Mouse (Mus musculus): Measurements from ENCODE around the gene Ankrd33. TPM values are rescaled to one million over a fixed set of nuclear protein-coding genes. Genes with fewer than 3 reads are reported as not detected.
A peak's percentile ranks its signal among the peaks of the same experiment; 100 is the strongest.

Gene Ankrd33
- polyA plus RNA-seq (2016; fragmentation: Nextera tagmentation; extraction: Ambion mirVana), result not detected in 2 replicates

DNA sequence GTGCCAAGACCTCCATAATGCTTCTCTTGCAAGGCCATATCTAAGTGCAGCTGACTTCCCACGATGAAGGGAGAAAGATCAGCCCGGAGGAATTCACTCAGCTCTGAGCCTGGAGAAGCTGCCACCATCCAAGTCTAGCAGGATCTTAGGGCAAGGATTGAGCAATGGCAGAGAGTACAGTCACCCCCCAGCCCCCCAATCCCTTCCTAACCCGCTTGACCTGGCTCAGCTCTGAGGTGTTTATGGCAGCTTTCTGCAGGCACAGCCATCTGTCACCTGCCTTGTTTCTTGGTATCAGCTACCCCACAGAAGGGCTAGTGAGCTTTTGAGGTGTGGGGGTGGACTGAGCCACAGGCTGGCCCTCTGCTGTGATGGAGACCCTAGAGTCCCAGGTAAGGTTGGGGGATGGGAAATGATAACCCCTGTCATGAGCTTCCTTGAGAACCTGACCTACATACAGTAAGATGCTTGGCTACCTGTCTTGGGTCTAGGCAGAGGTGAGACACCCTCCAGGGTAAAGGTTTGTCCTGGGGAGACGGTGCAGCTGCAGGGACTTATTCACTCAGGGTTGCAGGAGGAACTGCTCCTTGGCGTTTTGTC, at the start of gene Ankrd33:
Gene Ankrd33 (plus strand): TSS at position 245 of the 600 bp plus-strand sequence.
- Histone ChIP-seq H3K4me3 (no peak within 1 kb of the TSS), H3K27me3 (ENCODE audit: insufficient read depth, poor library complexity, severe bottlenecking) (peaks cover 34% of the 10 kb centered on the region), H3K27ac (no peak within 1 kb of the TSS), H3K4me1 (peaks cover 18% of the 10 kb centered on the region), H3K9me3 (no peaks in the 10 kb centered on the region), H3K36me3 (no peaks in the 10 kb centered on the region)
- DNase-seq (ENCODE audit: low spot score), result no peak
- 76% methylated on average over 5 of the region's 5 CpGs for WGBS

DNA sequence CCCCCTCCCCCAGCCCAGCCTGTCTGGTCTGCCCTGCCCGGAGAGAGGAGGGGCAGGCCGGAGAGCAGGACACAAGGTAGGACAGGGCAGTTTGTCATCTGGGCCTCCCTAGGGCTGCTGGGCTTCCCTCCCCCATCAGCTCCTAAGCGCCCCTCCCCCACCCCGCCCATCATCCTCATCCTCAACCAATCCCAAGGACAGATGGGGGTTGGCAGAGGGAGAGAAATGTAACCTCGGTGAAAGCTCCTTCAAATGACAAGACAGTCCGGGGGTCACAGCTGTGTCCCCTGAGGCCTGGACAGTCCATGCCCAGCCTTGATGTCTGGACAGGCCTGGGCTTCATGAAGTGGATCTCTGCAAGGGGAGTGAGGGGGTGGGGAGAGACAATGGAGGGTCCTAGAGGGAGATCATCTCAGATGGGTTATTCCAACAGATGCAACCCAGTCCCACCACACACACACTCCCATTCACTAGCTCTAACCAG, 49.1 kb upstream of the Ankrd33 start:
- H3K4me3 ChIP-seq, result no peak overlapping the region
- WGBS, result 13% methylated on average over 6 of the region's 6 CpGs
- H3K36me3 ChIP-seq, result no peaks in the 10 kb centered on the region
- H3K9me3 ChIP-seq, result no peaks in the 10 kb centered on the region
- peaks cover 72% of the 10 kb centered on the region for H3K4me1 ChIP-seq
- H3K27ac ChIP-seq, result peak overlapping the region; percentile 43; the same call in 1 of the 2 replicates
- DNase-seq (ENCODE audit: low spot score), result no peak
- no peaks in the 10 kb centered on the region for H3K27me3 ChIP-seq (ENCODE audit: insufficient read depth, poor library complexity, severe bottlenecking)

DNA sequence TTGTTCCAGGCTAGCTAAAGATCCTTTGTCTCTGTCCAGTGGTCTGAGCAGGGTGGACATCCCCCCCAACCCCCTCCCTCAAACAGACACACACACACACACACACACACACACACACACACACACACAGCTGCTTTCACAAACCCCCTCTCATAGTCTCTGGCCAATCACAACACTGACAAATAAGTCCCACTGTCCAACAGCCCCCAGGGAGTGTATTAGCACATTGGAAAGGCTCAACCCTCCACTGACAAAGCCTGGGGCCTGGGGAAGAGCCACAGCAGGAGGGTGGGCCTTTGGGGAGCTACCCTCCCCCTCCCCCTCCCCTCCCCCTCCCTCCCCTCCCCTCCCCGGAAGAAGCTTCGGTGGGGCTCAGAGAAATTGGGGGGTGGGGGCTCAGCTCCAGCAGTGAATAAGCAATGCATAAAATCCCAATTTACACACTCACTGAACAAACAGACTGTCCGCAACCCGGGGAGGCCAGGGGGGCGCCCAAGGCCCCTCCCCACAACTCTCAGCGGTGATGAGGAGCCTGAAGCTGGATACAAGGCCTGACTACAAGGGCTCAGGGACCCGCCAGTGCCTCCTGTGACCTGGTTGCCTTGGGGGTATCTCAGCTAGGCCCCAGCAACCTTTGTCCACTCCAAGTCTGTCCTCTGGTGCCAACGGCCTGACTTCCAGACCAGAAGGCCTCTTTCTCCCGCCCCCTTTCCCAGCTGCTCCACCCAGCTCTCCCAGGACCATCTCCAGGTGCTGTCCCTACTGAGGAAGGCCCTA, 48.4 kb upstream of the Ankrd33 start:
- no peak for DNase-seq (ENCODE audit: low spot score)
- H3K9me3 ChIP-seq, result no peaks in the 10 kb centered on the region
- H3K4me1 ChIP-seq, result peaks cover 73% of the 10 kb centered on the region
- 28% methylated on average over 6 of the region's 9 CpGs for WGBS
- no peaks in the 10 kb centered on the region for H3K27me3 ChIP-seq (ENCODE audit: insufficient read depth, poor library complexity, severe bottlenecking)
- H3K27ac ChIP-seq, result peak overlapping the region; percentile 43
- H3K4me3 ChIP-seq, result no peak overlapping the region
- H3K36me3 ChIP-seq, result no peaks in the 10 kb centered on the region

- WGBS, result 63% methylated on average over 3 of the region's 3 CpGs
- Histone ChIP-seq H3K9me3 (no peaks in the 10 kb centered on the region), H3K36me3 (no peaks in the 10 kb centered on the region), H3K4me1 (peaks cover 81% of the 10 kb centered on the region), H3K27ac (0 out of 2 replicates have a peak overlapping the region, but pooled peaks have one; percentile 38), H3K4me3 (no peak overlapping the region), H3K27me3 (ENCODE audit: insufficient read depth, poor library complexity, severe bottlenecking) (no peaks in the 10 kb centered on the region)
- DNase-seq (ENCODE audit: low spot score), result no peak
Measured at GRCm38 (mm10) chr15:101068029-101068428, 47.5 kb upstream of the Ankrd33 start.

- H3K9me3 ChIP-seq, result no peaks in the 10 kb centered on the region
- 0 out of 2 replicates have a peak overlapping the region, but pooled peaks have one; percentile 38 for H3K27ac ChIP-seq
- no peak overlapping the region for H3K4me3 ChIP-seq
- WGBS, result 66% methylated on average over 4 of the region's 4 CpGs
- peaks cover 85% of the 10 kb centered on the region for H3K4me1 ChIP-seq
- no peaks in the 10 kb centered on the region for H3K36me3 ChIP-seq
- DNase-seq (ENCODE audit: low spot score), result no peak
- H3K27me3 ChIP-seq (ENCODE audit: insufficient read depth, poor library complexity, severe bottlenecking), result no peaks in the 10 kb centered on the region
Measured at GRCm38 (mm10) chr15:101068671-101069070, 46.9 kb upstream of the Ankrd33 start.

DNA sequence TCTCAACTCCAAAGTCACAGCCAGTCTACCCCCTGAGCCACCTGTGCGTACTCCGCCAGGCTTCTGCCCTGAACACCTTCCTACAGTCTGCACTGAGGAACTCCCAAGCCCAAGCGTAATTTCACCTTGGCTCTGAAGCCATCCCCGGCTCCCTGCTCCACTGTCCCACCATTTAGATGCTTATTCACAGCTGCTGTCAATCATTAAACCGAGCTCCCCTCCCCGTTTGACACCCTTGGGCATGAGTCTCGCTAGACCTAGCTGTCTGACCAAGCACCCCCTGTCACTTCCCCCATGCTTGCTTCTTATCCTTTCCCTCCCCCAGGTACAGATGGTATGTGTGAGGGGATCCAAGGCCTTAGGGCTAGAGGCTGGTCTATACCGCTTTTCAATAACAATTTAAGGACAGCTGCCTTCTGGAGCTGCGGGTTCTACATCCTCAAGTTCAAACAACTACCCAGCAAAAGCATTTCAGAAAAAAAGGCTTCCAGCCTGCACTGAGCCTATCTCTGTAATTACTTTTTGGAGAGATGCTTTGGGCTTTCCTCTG, 45.8 kb upstream of the Ankrd33 start:
- Histone ChIP-seq H3K4me3 (no peak overlapping the region), H3K36me3 (no peaks in the 10 kb centered on the region), H3K4me1 (peaks cover 86% of the 10 kb centered on the region), H3K27me3 (ENCODE audit: insufficient read depth, poor library complexity, severe bottlenecking) (no peaks in the 10 kb centered on the region), H3K9me3 (no peaks in the 10 kb centered on the region), H3K27ac (no peak overlapping the region)
- 57% methylated on average over 9 of the region's 9 CpGs for WGBS
- no peak for DNase-seq (ENCODE audit: low spot score)

DNA sequence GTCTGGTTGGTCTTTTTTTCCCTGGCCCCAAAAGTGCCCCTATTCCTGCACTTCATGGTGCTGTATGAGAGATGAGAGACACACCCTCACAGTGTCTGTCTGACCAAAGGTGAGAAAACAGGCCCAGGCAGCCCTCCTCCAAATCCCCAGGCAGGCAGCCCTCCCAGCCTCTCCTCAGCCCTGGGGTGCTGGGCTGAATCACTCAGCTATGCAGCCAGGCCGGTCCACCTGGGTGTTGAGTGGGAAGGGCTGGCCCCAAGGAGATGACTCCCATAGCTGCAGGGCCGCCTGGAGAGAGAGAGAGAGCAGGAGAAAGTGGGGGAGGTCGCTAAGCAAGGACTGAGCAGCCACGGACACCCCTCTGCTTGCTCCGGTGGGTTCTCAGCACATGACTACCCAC, 44.8 kb upstream of the Ankrd33 start:
- H3K9me3 ChIP-seq, result no peaks in the 10 kb centered on the region
- WGBS, result 10% methylated on average over 5 of the region's 5 CpGs
- H3K4me3 ChIP-seq, result no peak overlapping the region
- peaks cover 79% of the 10 kb centered on the region for H3K4me1 ChIP-seq
- peak overlapping the region; percentile 52 for H3K27ac ChIP-seq
- H3K27me3 ChIP-seq (ENCODE audit: insufficient read depth, poor library complexity, severe bottlenecking), result no peaks in the 10 kb centered on the region; the same call in 1 of the 2 replicates
- no peaks in the 10 kb centered on the region for H3K36me3 ChIP-seq
- DNase-seq (ENCODE audit: low spot score), result no peak

- Histone ChIP-seq H3K36me3 (no peaks in the 10 kb centered on the region), H3K27ac (no peak overlapping the region), H3K9me3 (no peaks in the 10 kb centered on the region), H3K4me3 (no peak overlapping the region), H3K27me3 (ENCODE audit: insufficient read depth, poor library complexity, severe bottlenecking) (peaks cover 7% of the 10 kb centered on the region), H3K4me1 (peaks cover 80% of the 10 kb centered on the region)
- no peak for DNase-seq (ENCODE audit: low spot score)
- WGBS, result 46% methylated on average over 2 of the region's 2 CpGs
Measured at GRCm38 (mm10) chr15:101072736-101073135, 42.8 kb upstream of the Ankrd33 start.

DNA sequence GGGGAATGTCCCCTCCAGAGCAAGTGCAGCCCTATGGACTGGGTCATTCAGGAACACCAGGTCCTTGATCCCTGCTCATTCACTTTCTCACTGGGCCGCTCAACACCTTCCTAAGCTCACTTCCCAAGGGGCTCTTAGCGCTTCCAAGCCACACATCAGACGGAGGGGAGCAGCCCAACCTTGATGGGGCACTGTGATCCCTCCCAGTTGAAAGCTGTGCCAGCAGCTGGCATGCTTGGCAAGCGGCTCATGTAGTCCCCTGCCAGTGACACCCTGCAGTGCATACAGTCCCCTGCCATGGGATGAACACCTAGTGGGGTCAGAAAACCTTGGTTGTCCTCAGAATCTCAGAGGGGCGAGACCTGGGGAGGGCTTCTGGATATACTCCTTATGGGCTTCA, 41.5 kb upstream of the Ankrd33 start:
- H3K4me1 ChIP-seq, result peaks cover 85% of the 10 kb centered on the region
- 76% methylated on average over 5 of the region's 5 CpGs for WGBS
- no peak for DNase-seq (ENCODE audit: low spot score)

DNA sequence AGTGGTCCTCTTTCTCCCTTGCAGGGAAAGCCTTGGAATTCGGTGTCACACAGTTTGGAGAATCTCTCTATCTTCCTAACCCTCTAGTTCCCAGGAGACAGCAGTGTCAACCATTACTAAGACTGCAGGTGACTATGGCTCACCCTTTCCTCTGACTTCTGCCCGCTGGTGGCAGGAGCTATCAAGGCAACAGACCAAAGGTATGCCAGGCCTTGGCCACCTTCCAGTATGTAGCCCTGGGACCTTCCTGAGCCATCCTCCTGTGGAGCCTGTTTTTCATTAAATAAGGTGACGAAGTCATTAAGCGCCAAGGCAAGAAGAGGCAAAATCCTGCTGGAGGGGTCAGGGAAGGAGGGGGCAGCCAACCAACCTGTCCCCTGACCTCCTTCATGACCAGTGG, 40.4 kb upstream of the Ankrd33 start:
- WGBS, result 75% methylated on average over 4 of the region's 4 CpGs
- Histone ChIP-seq H3K4me3 (no peak overlapping the region), H3K27me3 (ENCODE audit: insufficient read depth, poor library complexity, severe bottlenecking) (peaks cover 7% of the 10 kb centered on the region), H3K27ac (no peak overlapping the region), H3K9me3 (no peaks in the 10 kb centered on the region), H3K4me1 (peaks cover 86% of the 10 kb centered on the region), H3K36me3 (no peaks in the 10 kb centered on the region)
- DNase-seq (ENCODE audit: low spot score), result no peak

More for the DNA sequence above, 41.5 kb upstream of the Ankrd33 start:
- H3K36me3 ChIP-seq, result no peaks in the 10 kb centered on the region
- H3K9me3 ChIP-seq, result no peaks in the 10 kb centered on the region
- H3K27ac ChIP-seq, result 0 out of 2 replicates have a peak overlapping the region, but pooled peaks have one; percentile 3
- H3K27me3 ChIP-seq (ENCODE audit: insufficient read depth, poor library complexity, severe bottlenecking), result peaks cover 7% of the 10 kb centered on the region
- no peak overlapping the region for H3K4me3 ChIP-seq

GRCm38 (mm10) chr15:101075656-101076055, 39.9 kb upstream of the Ankrd33 start:
- peaks cover 86% of the 10 kb centered on the region for H3K4me1 ChIP-seq
- no peak overlapping the region for H3K27ac ChIP-seq
- no peaks in the 10 kb centered on the region for H3K36me3 ChIP-seq
- 63% methylated on average over 5 of the region's 5 CpGs for WGBS
- no peak for DNase-seq (ENCODE audit: low spot score)
- H3K27me3 ChIP-seq (ENCODE audit: insufficient read depth, poor library complexity, severe bottlenecking), result peaks cover 7% of the 10 kb centered on the region
- H3K4me3 ChIP-seq, result peak overlapping the region; percentile 30
- no peaks in the 10 kb centered on the region for H3K9me3 ChIP-seq

DNA sequence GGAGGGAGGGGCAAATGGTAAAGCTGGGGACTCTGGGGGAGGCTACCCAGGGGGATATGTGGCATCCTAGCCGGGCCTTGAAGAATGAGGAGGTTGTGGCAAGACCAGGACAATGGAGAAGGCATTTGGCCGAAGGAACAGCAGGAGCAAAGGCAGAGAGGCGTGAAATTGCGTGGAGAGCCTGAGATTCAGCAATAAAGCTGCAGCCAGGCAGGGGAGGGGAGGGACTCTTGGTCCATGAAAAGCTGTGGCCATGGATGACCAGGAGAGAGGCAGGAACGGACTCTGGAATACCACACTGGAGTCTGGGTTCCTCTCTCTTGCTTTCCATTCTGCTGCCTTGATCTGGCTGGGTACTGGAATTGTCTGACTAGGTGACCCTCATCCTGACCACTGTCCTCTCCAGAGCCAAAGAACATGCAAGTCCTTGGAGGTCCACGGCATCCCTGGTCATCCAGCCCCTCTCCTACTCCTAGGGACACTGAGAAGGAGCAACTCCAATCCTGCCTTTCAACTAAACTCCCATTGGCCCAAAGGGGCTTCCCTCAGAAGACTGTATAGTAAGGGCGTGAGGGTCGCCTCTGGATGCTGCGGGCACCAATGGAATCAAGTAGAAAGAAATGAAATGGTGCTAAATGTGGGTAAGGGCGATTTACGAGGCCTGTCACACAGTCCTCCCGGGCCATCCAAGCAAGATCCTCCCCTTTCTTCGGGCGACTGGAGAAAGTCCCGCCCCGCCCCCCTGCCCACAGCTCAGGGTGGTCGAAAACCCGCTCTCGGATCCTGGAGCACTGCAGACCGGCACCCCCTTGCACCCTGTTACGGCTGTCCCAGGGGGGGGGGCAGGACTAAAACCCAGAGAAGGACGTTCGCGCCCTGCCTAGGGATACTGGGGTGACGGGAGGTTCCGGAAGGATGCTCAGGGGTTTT, 39.2 kb upstream of the Ankrd33 start:
- 10% methylated on average over 26 of the region's 26 CpGs for WGBS
- Histone ChIP-seq H3K9me3 (no peaks in the 10 kb centered on the region), H3K27ac (peak overlapping the region; percentile 97; the same call in 1 of the 2 replicates), H3K4me1 (peaks cover 86% of the 10 kb centered on the region), H3K36me3 (no peaks in the 10 kb centered on the region), H3K27me3 (ENCODE audit: insufficient read depth, poor library complexity, severe bottlenecking) (peaks cover 7% of the 10 kb centered on the region), H3K4me3 (peak overlapping the region; percentile 98)
- no peak for DNase-seq (ENCODE audit: low spot score)
